Mouse (Mus musculus) thymus, postnatal 36 days (tissue): ENCODE results near the gene Bcl2l15.

ENCODE experiments used
- DNase-seq, 2 experiments: peaks; one replicate each; pipeline ENCODE4 v3.0.0; 2022; ENCODE audit warnings: mixed read lengths in 2 of 2

Bcl2l15 gene

DNA sequence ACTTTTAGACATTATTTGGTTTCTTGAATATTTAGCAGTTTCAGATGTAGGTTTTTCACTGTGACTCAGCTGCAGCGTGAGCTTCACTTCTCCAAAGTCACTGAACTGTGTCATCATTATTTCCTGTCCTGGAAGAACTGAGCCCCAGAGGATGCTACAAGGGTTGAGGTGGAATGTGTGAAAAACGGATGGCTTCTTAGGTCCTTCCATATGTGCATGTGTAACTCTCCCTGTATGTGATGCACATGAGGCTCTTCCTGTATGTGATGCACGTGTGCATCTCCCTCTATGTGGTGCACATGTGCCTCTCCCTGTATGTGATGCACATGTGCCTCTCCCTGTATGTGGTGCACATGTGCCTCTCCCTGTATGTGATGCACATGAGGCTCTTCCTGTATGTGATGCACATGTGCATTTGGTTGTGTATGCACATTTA lies 40.3 kb downstream of the Bcl2l15 start:
- no peak for DNase-seq

GRCm38 (mm10) chr3:103874329-103874728 lies 41.9 kb downstream of the Bcl2l15 start:
- DNase-seq, result no peak

DNA sequence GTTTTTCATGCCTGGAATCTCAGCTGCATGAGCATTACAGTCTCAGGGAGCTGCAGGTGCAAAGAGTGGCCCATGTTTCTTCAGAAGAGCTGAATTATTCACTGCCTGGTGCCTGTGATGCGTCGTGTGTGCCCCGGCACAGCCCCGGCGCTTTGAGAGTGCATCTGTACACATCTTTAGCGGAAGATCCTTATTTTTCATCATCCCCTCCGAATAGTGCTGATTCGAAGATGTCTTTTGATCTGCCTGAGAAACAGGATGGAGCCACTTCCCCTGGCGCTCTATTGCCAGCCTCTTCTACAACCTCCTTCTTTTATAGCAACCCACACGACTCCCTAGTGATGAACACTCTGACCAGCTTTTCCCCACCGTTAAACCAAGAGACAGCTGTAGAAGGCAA lies 53.5 kb downstream of the Bcl2l15 start:
- peak; percentile 51 to 69 for DNase-seq

- DNase-seq, result peak in 1 of 2 experiments; percentile 25
Observed at GRCm38 (mm10) chr3:103887581-103887980, 55.2 kb downstream of the Bcl2l15 start.

GRCm38 (mm10) chr3:103893374-103893773 lies 61.0 kb downstream of the Bcl2l15 start:
- DNase-seq, result no peak
